Mouse (Mus musculus) CH12.LX (cell line): ENCODE data around the gene Slc26a10. TPM values are rescaled to one million over a fixed set of nuclear protein-coding genes. Genes with fewer than 3 reads are reported as not detected.
"Not testable (repeated sequence)": the region's sequence is repeated elsewhere in the genome, so short reads cannot be mapped to it uniquely, and the experiment has no call there.

Experiments
- DNase-seq: peaks from one replicate; pipeline ENCODE4 v3.0.0-alpha.2; 2013; ENCODE audit errors: extremely low read depth
- H3K27ac ChIP-seq: 2 replicates; pipeline ENCODE4 v1.5.1; 2012; ENCODE audit warnings: low read depth, mild to moderate bottlenecking, control low read depth, moderate library complexity; ENCODE audit not compliant: insufficient read depth
- H3K27me3 ChIP-seq: replicated peaks from 2 replicates; pipeline ENCODE3; 2012; ENCODE audit warnings: inconsistent platforms
- H3K36me3 ChIP-seq, 2 experiments: replicated peaks in 1 of 2; 2 replicates each; pipeline versions ENCODE3 to v1.6.1; 2012; ENCODE audit warnings: inconsistent platforms in 1 of 2, low read length in 1 of 2, mild to moderate bottlenecking in 1 of 2, mixed read lengths in 1 of 2, moderate library complexity in 1 of 2; ENCODE audit not compliant: control insufficient read depth in 1 of 2, insufficient read depth in 1 of 2
- H3K4me1 ChIP-seq, 2 experiments: 2 replicates each; pipeline ENCODE4 v1.6.1; 2012; ENCODE audit warnings: inconsistent platforms in 1 of 2, moderate library complexity in 1 of 2; ENCODE audit not compliant: insufficient read depth in 2 of 2, control insufficient read depth in 1 of 2
- H3K4me2 ChIP-seq: 2 replicates; pipeline ENCODE4 v1.6.1; 2012; ENCODE audit warnings: low read depth, mild to moderate bottlenecking, control low read depth; ENCODE audit not compliant: poor library complexity, insufficient read depth, severe bottlenecking
- H3K4me3 ChIP-seq, 3 experiments: fragments of 150-350 bp in 1 of 3; sonication (generic) in 1 of 3; replicated peaks in 1 of 3; 2 replicates each; pipeline versions ENCODE3 to v1.5.1; 2011 to 2012; ENCODE audit warnings: low read depth in 2 of 3, low read length in 2 of 3, mild to moderate bottlenecking in 2 of 3, moderate library complexity in 2 of 3, control low read depth in 1 of 3, improper control_type of control experiment in 1 of 3, inconsistent platforms in 1 of 3, mixed read lengths in 1 of 3; ENCODE audit not compliant: poor library complexity in 1 of 3
- H3K79me2 ChIP-seq: replicated peaks from 2 replicates; pipeline ENCODE4 v1.6.1; 2012; ENCODE audit warnings: mild to moderate bottlenecking, moderate library complexity; ENCODE audit not compliant: control insufficient read depth, poor library complexity, insufficient read depth, severe bottlenecking; ENCODE audit errors: extremely low read depth
- H3K9ac ChIP-seq: 2 replicates; pipeline ENCODE4 v1.6.1; 2012; ENCODE audit warnings: low read depth, mild to moderate bottlenecking, control low read depth, moderate library complexity; ENCODE audit not compliant: insufficient read depth
- H3K9me3 ChIP-seq: replicated peaks from 2 replicates; pipeline ENCODE3; 2012; ENCODE audit warnings: low read length, inconsistent platforms, mixed read lengths
- CHD2 ChIP-seq: IDR thresholded peaks from 2 replicates; pipeline ENCODE4 v1.6.1; 2011; ENCODE audit warnings: low read length, improper control_type of control experiment
- CTCF ChIP-seq, 2 experiments: IDR thresholded peaks in 1 of 2; conservative IDR thresholded peaks in 1 of 2; 2 replicates each; pipeline ENCODE4 v1.5.1; 2011 to 2012; ENCODE audit warnings: low read depth in 2 of 2, low read length in 2 of 2, improper control_type of control experiment in 1 of 2, inconsistent platforms in 1 of 2, mild to moderate bottlenecking in 1 of 2, moderate library complexity in 1 of 2
- ELF1 ChIP-seq: IDR thresholded peaks from 2 replicates; pipeline ENCODE4 v1.6.1; 2014; ENCODE audit warnings: low read depth, mild to moderate bottlenecking, inconsistent platforms, low read length, improper control_type of control experiment
- EP300 ChIP-seq: IDR thresholded peaks from 2 replicates; pipeline ENCODE4 v1.6.1; 2011; ENCODE audit warnings: low read length, improper control_type of control experiment
- GABPA ChIP-seq: IDR thresholded peaks from 2 replicates; pipeline ENCODE4 v1.6.1; 2012; ENCODE audit warnings: low read depth, low read length, improper control_type of control experiment, inconsistent platforms; ENCODE audit not compliant: insufficient replicate concordance
- HCFC1 ChIP-seq: IDR thresholded peaks from 2 replicates; pipeline ENCODE4 v1.6.1; 2012; ENCODE audit warnings: low read depth, mild to moderate bottlenecking, inconsistent platforms, low read length, improper control_type of control experiment
- KAT2A ChIP-seq: IDR thresholded peaks from 2 replicates; pipeline ENCODE4 v1.6.1; 2012; ENCODE audit warnings: low read length, improper control_type of control experiment, inconsistent platforms; ENCODE audit not compliant: insufficient replicate concordance
- NELFE ChIP-seq: IDR thresholded peaks from 2 replicates; pipeline ENCODE4 v1.6.1; 2011; ENCODE audit warnings: low read depth, low read length, improper control_type of control experiment
- NRF1 ChIP-seq: IDR thresholded peaks from 2 replicates; pipeline ENCODE4 v1.6.1; 2014; ENCODE audit warnings: low read depth, mild to moderate bottlenecking, inconsistent platforms, low read length, improper control_type of control experiment, moderate library complexity
- PAX5 ChIP-seq: IDR thresholded peaks from 2 replicates; pipeline ENCODE4 v1.6.1; 2012; ENCODE audit warnings: low read length, inconsistent platforms, mixed read lengths
- POLR2A ChIP-seq: IDR thresholded peaks from 2 replicates; pipeline ENCODE4 v1.6.1; 2011; ENCODE audit warnings: low read depth, mild to moderate bottlenecking, improper control_type of control experiment, low read length
- POLR2AphosphoS2 ChIP-seq: IDR thresholded peaks from 2 replicates; pipeline ENCODE4 v1.6.1; 2011; ENCODE audit warnings: low read depth, low read length, improper control_type of control experiment
- RAD21 ChIP-seq: IDR thresholded peaks from 2 replicates; pipeline ENCODE4 v1.6.1; 2011; ENCODE audit warnings: low read depth, mild to moderate bottlenecking, low read length, improper control_type of control experiment, moderate library complexity
- RCOR1 ChIP-seq: conservative IDR thresholded peaks from 2 replicates; pipeline ENCODE4 v1.6.1; 2012; ENCODE audit warnings: low read depth, mild to moderate bottlenecking, inconsistent platforms, low read length, improper control_type of control experiment
- SIN3A ChIP-seq: IDR thresholded peaks from 2 replicates; pipeline ENCODE4 v1.6.1; 2012; ENCODE audit warnings: low read length, improper control_type of control experiment, inconsistent platforms
- TBP ChIP-seq: conservative IDR thresholded peaks from 2 replicates; pipeline ENCODE4 v1.6.1; 2011; ENCODE audit warnings: low read depth, low read length, improper control_type of control experiment
- TCF12 ChIP-seq: IDR thresholded peaks from 2 replicates; pipeline ENCODE4 v1.6.1; 2014; ENCODE audit warnings: low read depth, mild to moderate bottlenecking, inconsistent platforms, low read length, improper control_type of control experiment
- dilution Hi-C: fragments of 300-500 bp; cut with MboI; formaldehyde crosslinking; loops from 2 replicates; pipeline ENCODE4 v1.14.3; 2020; ENCODE audit warnings: low sequenced_read_pairs; ENCODE audit not compliant: extremely low pct_unique_long_range_greater_than_20kb, extremely low pct_ligation_motif_present
- in situ Hi-C: fragments of 300-500 bp; cut with MboI; formaldehyde crosslinking; loops from 3 replicates; pipeline ENCODE4 v1.14.3; 2019; ENCODE audit warnings: low sequenced_read_pairs, low pct_ligation_motif_present, low pct_unique_long_range_greater_than_20kb, mixed read lengths
- polyA plus RNA-seq: library from polyadenylated mRNA; unstranded; fragments of >175 nt; gene quantifications from 2 replicates; pipeline ENCODE4 v1.2.1, GENCODE M21; 2012; ENCODE audit warnings: low read depth; ENCODE audit not compliant: insufficient read length
- total RNA-seq, 2 experiments: library from RNA; depleted of rRNA; stranded (reverse); fragments of 300-350 nt in 1 of 2; fragments of >200 nt in 1 of 2; gene quantifications; 2 replicates each; pipeline ENCODE4 v1.2.3; 2012 to 2014

Slc26a10 gene
- total and polyA plus RNA-seq, 3 experiments, result 0.05 to 1.7 (median 0.16) TPM

GRCm38 (mm10) chr10:127134394-127135035, 45.9 kb downstream of the Slc26a10 start:
- H3K4me2 ChIP-seq, H3K4me3 ChIP-seq, H3K27me3 ChIP-seq, H3K9me3 ChIP-seq, H3K36me3 ChIP-seq, DNase-seq, H3K27ac ChIP-seq, H3K79me2 ChIP-seq, H3K9ac ChIP-seq, dilution Hi-C loops, in situ Hi-C loops: not testable (repeated sequence)
- peaks cover 7 to 33% of the 10 kb centered on the region in 2 experiments; a peak in 3 of 4 replicates for H3K4me1 ChIP-seq
- TF ChIP-seq RAD21 (peak; percentile 22), CTCF (conservative IDR thresholded peaks at IDR 0.05 in 1 of 2, IDR thresholded peaks at IDR 0.05 in 1 of 2; ENCODE audit: low read depth in 2 of 2, low read length in 2 of 2) (peak in 1 of 2 experiments; percentile 37; a peak in 2 of 4 replicates)

DNA sequence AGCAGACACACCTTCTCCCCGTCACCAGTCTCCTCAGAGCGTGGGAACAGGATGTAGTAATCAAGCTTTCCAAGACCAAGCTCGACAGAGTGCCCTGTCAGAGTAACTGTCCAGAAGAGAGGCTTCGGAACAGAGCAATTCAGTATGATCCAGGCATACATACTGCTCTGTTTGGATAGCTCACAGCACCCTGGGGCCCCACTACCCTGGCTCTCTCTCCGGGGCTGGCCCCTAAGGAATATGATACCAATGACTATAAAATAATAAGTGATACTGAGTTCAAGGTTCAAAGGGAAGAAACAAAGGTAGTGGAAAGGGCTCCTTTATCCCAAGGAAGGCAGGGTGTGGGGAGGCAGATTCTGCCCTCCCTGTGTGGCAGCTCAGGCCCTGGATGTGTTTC, 48.0 kb downstream of the Slc26a10 start:
- Histone ChIP-seq H3K4me2 (no peak overlapping the region), H3K9me3 (no peaks in the 10 kb centered on the region), H3K79me2 (no peaks in the 10 kb centered on the region), H3K4me1 (peaks cover 7 to 33% of the 10 kb centered on the region in 2 experiments; a peak in 3 of 4 replicates), H3K27me3 (no peaks in the 10 kb centered on the region), H3K4me3 (no peak overlapping the region), H3K36me3 (no peaks in the 10 kb centered on the region), H3K9ac (no peak overlapping the region), H3K27ac (no peak overlapping the region)
- no peak for DNase-seq
- no peak for TF ChIP-seq PAX5
- no peak for TF ChIP-seq SIN3A
- no peak for TF ChIP-seq HCFC1
- TF ChIP-seq CTCF (conservative IDR thresholded peaks at IDR 0.05 in 1 of 2, IDR thresholded peaks at IDR 0.05 in 1 of 2; ENCODE audit: low read depth in 2 of 2, low read length in 2 of 2), result no peak
- no peak for TF ChIP-seq TCF12
- no peak for TF ChIP-seq EP300
- no peak for TF ChIP-seq ELF1
- no peak for TF ChIP-seq RCOR1
- no peak for TF ChIP-seq POLR2AphosphoS2
- TF ChIP-seq TBP, result no peak
- no peak for TF ChIP-seq NELFE
- TF ChIP-seq NRF1, result no peak
- TF ChIP-seq CHD2, result no peak
- no peak for TF ChIP-seq POLR2A
- no peak for TF ChIP-seq GABPA
- TF ChIP-seq KAT2A, result no peak
- in situ Hi-C loops, result no loop called here
- dilution Hi-C loops, result no loop called here
